Mouse (Mus musculus) megakaryocyte, embryonic 14.5 days (primary cell): ENCODE measurements around the gene Amigo2. TPM values are rescaled to one million over a fixed set of nuclear protein-coding genes. Genes with fewer than 3 reads are reported as not detected.

Experiments used
- H3K27me3 ChIP-seq: replicated peaks from 2 replicates; pipeline ENCODE3; 2012; ENCODE audit warnings: inconsistent platforms
- H3K36me3 ChIP-seq: replicated peaks from 2 replicates; pipeline ENCODE3; 2012; ENCODE audit warnings: low read length, inconsistent platforms, mixed read lengths
- H3K4me1 ChIP-seq: 2 replicates; pipeline ENCODE4 v1.6.1; 2012; ENCODE audit warnings: inconsistent platforms
- H3K4me3 ChIP-seq: replicated peaks from 2 replicates; pipeline ENCODE3; 2012; ENCODE audit warnings: moderate library complexity, mild to moderate bottlenecking, inconsistent platforms
- H3K9me3 ChIP-seq: 2 replicates; pipeline ENCODE4 v1.6.1; 2012; ENCODE audit warnings: inconsistent platforms
- FLI1 ChIP-seq: IDR thresholded peaks from 2 replicates; pipeline ENCODE4 v1.6.1; 2012; ENCODE audit warnings: low read length, inconsistent platforms, mixed read lengths
- GATA1 ChIP-seq: IDR thresholded peaks from 3 replicates; pipeline ENCODE4 v1.6.1; 2012; ENCODE audit warnings: mixed read lengths, low read length, inconsistent platforms, borderline replicate concordance
- polyA plus RNA-seq: library from polyadenylated mRNA; stranded (reverse); fragments of >175 nt; gene quantifications from 2 replicates; pipeline ENCODE4 v1.2.3, GENCODE M21; 2012; ENCODE audit warnings: low replicate concordance; ENCODE audit not compliant: insufficient read depth

The Amigo2 gene
- polyA plus RNA-seq, 1 experiment: not detected

GRCm38 (mm10) chr15:97282572-97282881, 35.4 kb upstream of the Amigo2 start:
- TF ChIP-seq GATA1 (no peak), FLI1 (no peak)
- no peaks in the 10 kb centered on the region for H3K9me3 ChIP-seq
- H3K4me3 ChIP-seq: no peak overlapping the region
- peaks cover 3% of the 10 kb centered on the region for H3K27me3 ChIP-seq
- H3K4me1 ChIP-seq: no peaks in the 10 kb centered on the region
- no peaks in the 10 kb centered on the region for H3K36me3 ChIP-seq

- Histone ChIP-seq H3K9me3 (no peaks in the 10 kb centered on the region), H3K4me3 (peak overlapping the region; percentile 55), H3K36me3 (no peaks in the 10 kb centered on the region), H3K27me3 (peaks cover 3% of the 10 kb centered on the region), H3K4me1 (no peaks in the 10 kb centered on the region)
- no peak for TF ChIP-seq FLI1
- TF ChIP-seq GATA1: no peak; the same call in 2 of the 3 replicates
Measured at GRCm38 (mm10) chr15:97281712-97282571, 34.9 kb upstream of the Amigo2 start.

GRCm38 (mm10) chr15:97280776-97281175, 33.7 kb upstream of the Amigo2 start:
- Histone ChIP-seq H3K27me3 (peaks cover 3% of the 10 kb centered on the region), H3K4me3 (no peak overlapping the region)
- TF ChIP-seq GATA1: no peak
- no peak for TF ChIP-seq FLI1

GRCm38 (mm10) chr15:97280131-97280530, 33.0 kb upstream of the Amigo2 start:
- no peaks in the 10 kb centered on the region for H3K4me1 ChIP-seq
- TF ChIP-seq GATA1: no peak
- TF ChIP-seq FLI1: no peak
- no peaks in the 10 kb centered on the region for H3K36me3 ChIP-seq
- peaks cover 3% of the 10 kb centered on the region for H3K27me3 ChIP-seq
- no peak overlapping the region for H3K4me3 ChIP-seq
- no peaks in the 10 kb centered on the region for H3K9me3 ChIP-seq

More at GRCm38 (mm10) chr15:97280776-97281175, 33.7 kb upstream of the Amigo2 start:
- Histone ChIP-seq H3K36me3 (no peaks in the 10 kb centered on the region), H3K9me3 (no peaks in the 10 kb centered on the region), H3K4me1 (no peaks in the 10 kb centered on the region)

GRCm38 (mm10) chr15:97278340-97278948, 31.4 kb upstream of the Amigo2 start:
- H3K9me3 ChIP-seq: no peaks in the 10 kb centered on the region
- no peaks in the 10 kb centered on the region for H3K4me1 ChIP-seq
- H3K4me3 ChIP-seq: no peak overlapping the region
- peaks cover 1% of the 10 kb centered on the region for H3K27me3 ChIP-seq
- H3K36me3 ChIP-seq: no peaks in the 10 kb centered on the region
- no peak for TF ChIP-seq GATA1
- no peak for TF ChIP-seq FLI1

- Histone ChIP-seq H3K36me3 (no peaks in the 10 kb centered on the region), H3K27me3 (peaks cover 2% of the 10 kb centered on the region), H3K9me3 (no peaks in the 10 kb centered on the region), H3K4me3 (no peak overlapping the region), H3K4me1 (no peaks in the 10 kb centered on the region)
- TF ChIP-seq GATA1 (no peak), FLI1 (no peak)
Measured at GRCm38 (mm10) chr15:97277328-97277727, 30.2 kb upstream of the Amigo2 start.

- H3K9me3 ChIP-seq: no peaks in the 10 kb centered on the region
- H3K4me3 ChIP-seq: no peak overlapping the region
- TF ChIP-seq GATA1 (no peak), FLI1 (no peak)
- H3K27me3 ChIP-seq: peaks cover 3% of the 10 kb centered on the region
- H3K36me3 ChIP-seq: no peaks in the 10 kb centered on the region
- H3K4me1 ChIP-seq: no peaks in the 10 kb centered on the region
Measured at GRCm38 (mm10) chr15:97276660-97277153, 29.6 kb upstream of the Amigo2 start.

GRCm38 (mm10) chr15:97275626-97276395, 28.7 kb upstream of the Amigo2 start:
- no peak for TF ChIP-seq GATA1
- no peaks in the 10 kb centered on the region for H3K4me1 ChIP-seq
- H3K36me3 ChIP-seq: no peaks in the 10 kb centered on the region
- H3K4me3 ChIP-seq: no peak overlapping the region
- no peaks in the 10 kb centered on the region for H3K9me3 ChIP-seq
- peaks cover 3% of the 10 kb centered on the region for H3K27me3 ChIP-seq

- Histone ChIP-seq H3K36me3 (no peaks in the 10 kb centered on the region), H3K9me3 (no peaks in the 10 kb centered on the region), H3K27me3 (peaks cover 2% of the 10 kb centered on the region), H3K4me3 (no peak overlapping the region), H3K4me1 (no peaks in the 10 kb centered on the region)
- no peak for TF ChIP-seq GATA1
- TF ChIP-seq FLI1: no peak
Measured at GRCm38 (mm10) chr15:97272831-97273230, 25.7 kb upstream of the Amigo2 start.
